ENCODE assay signal across 8 mouse cellular contexts in genomic region chr11:116012262-116012947, GRCm38 (mm10). TPM values are rescaled to one million over a fixed set of nuclear protein-coding genes. Genes with fewer than 3 reads are reported as not detected.
DNase-seq lines count a peak whose midpoint lies in the region; ATAC-seq lines count a peak whose summit lies in the region.

Gene Galk1 (minus strand): TSS chr11:116012719.

- H3K9me3 ChIP-seq in intestine, embryonic 14.5 days (ENCODE audit: control insufficient read depth, low read length), result no peaks in the 10 kb centered on the region

- peaks cover 15% of the 10 kb centered on the region for H3K4me1 ChIP-seq in intestine, embryonic 14.5 days (replicated peaks; ENCODE audit: control insufficient read depth, insufficient read depth, low read length)

- intact Hi-C loops in left cerebral cortex, postnatal 10 days (cut with DNase I), result no loop called here

- H3K27me3 ChIP-seq in intestine, embryonic 14.5 days (replicated peaks; ENCODE audit: control insufficient read depth, insufficient read depth, low read length), result no peaks in the 10 kb centered on the region

- H3K4me3 ChIP-seq in intestine, embryonic 14.5 days (ENCODE audit: low read depth, low read length), result peak within 1 kb of the TSS; percentile 56

- peak; percentile 90 for ATAC-seq in intestine, embryonic 14.5 days (replicated peaks; ENCODE audit: low FRiP score, low TSS enrichment, low read depth)
- ATAC-seq in megakaryocyte progenitor cell, adult 5-6 weeks (replicated peaks; ENCODE audit: poor library complexity), result peak; percentile 89

- H3K27ac ChIP-seq in intestine, embryonic 14.5 days (ENCODE audit: low read depth), result peak within 1 kb of the TSS; percentile 92

- peak; percentile 76 for DNase-seq in adipocyte (ENCODE audit: low spot score)
- DNase-seq in embryo, embryonic 11 days, result peak; percentile 96
- DNase-seq in gastrocnemius, postnatal 25 days, result peak; percentile 91
- peak; percentile 92 for DNase-seq in intestine, embryonic 14.5 days (ENCODE audit: low spot score)
- DNase-seq in left cerebral cortex, postnatal 10 days (ENCODE audit: extremely low spot score in 1 of 2, low spot score in 2 of 2), result peak; percentile 59 to 95
- peak; percentile 78 for DNase-seq in right cerebral cortex, postnatal 14 days
- DNase-seq in urinary bladder, postnatal 25 days (ENCODE audit: low spot score), result peak; percentile 86

- H3K4me2 ChIP-seq in intestine, embryonic 14.5 days (ENCODE audit: low read length), result peak within 1 kb of the TSS; percentile 67

- under 1% methylated on average over 54 of the region's 55 CpGs for WGBS in intestine, embryonic 14.5 days

- H3K36me3 ChIP-seq in intestine, embryonic 14.5 days (ENCODE audit: control insufficient read depth, insufficient read depth, low read length), result peaks cover 29% of the 10 kb centered on the region

- H3K9ac ChIP-seq in intestine, embryonic 14.5 days (ENCODE audit: low read length), result peak within 1 kb of the TSS; percentile 76

RNA-seq across cellular contexts. Expression of gene Galk1, which starts in this region (rescaled TPM):
- total RNA-seq in gastrocnemius, postnatal 25 days (2021), result 1 to 10 TPM; 3.6 to 4.3 TPM
- 235 and 236 TPM in 2 replicates for polyA plus RNA-seq in intestine, embryonic 14.5 days (2014; fragmentation: Nextera tagmentation; extraction: Ambion mirVana)
- 10 to 100 TPM; 25.6 to 28.1 TPM for total RNA-seq in left cerebral cortex, postnatal 10 days (2021)
- 29.4 and 29.8 TPM in 2 replicates for total RNA-seq in megakaryocyte progenitor cell, adult 5-6 weeks (2015)
- total RNA-seq in megakaryocyte progenitor cell, adult 5-6 weeks (2017), result 46.5 and 52.7 TPM in 2 replicates

Comparison
In these comparisons a context has a peak if more than half of its experiments do, and no peak if none do; other contexts are left out.
1. Peak in every context shown above with its lines: DNase-seq, ATAC-seq, H3K4me3 ChIP-seq and H3K27ac ChIP-seq.
2. RNA of gene Galk1 (total RNA-seq): 29.4 to 52.7 TPM in megakaryocyte progenitor cell, adult 5-6 weeks and 25.6 to 28.1 TPM in left cerebral cortex, postnatal 10 days; 3.6 to 4.3 TPM in gastrocnemius, postnatal 25 days; every median in the first group is over 4 times any median in the second.